Mouse (Mus musculus) cerebellum, adult 2 months (tissue): Measurements from ENCODE around the gene Stat5b. TPM values are rescaled to one million over a fixed set of nuclear protein-coding genes. Genes with fewer than 3 reads are reported as not detected.
A peak's percentile ranks its signal among the peaks of the same experiment; 100 is the strongest.

Experiments used
- DNase-seq, 2 experiments: peaks; one replicate each; pipeline ENCODE4 v3.0.0; 2021
- H3K27ac ChIP-seq: fragments of 200-500 bp; 2 replicates; pipeline ENCODE4 v1.5.1; 2012; ENCODE audit warnings: low read length, control low read depth, inconsistent platforms; ENCODE audit not compliant: insufficient read depth
- H3K27me3 ChIP-seq: fragments of 200-500 bp; 2 replicates; pipeline ENCODE4 v1.6.1; 2012; ENCODE audit warnings: inconsistent platforms, mild to moderate bottlenecking, low read length, moderate library complexity; ENCODE audit not compliant: control insufficient read depth, insufficient read depth
- H3K4me1 ChIP-seq: fragments of 200-500 bp; 2 replicates; pipeline ENCODE4 v1.6.1; 2011; ENCODE audit warnings: low read length; ENCODE audit not compliant: control insufficient read depth, insufficient read depth
- H3K4me3 ChIP-seq: fragments of 200-500 bp; replicated peaks from 2 replicates; pipeline ENCODE3; 2011; ENCODE audit warnings: mild to moderate bottlenecking, low read depth, low read length, control low read depth; ENCODE audit not compliant: insufficient read depth
- CTCF ChIP-seq: fragments of 200-500 bp; IDR thresholded peaks from 2 replicates; pipeline ENCODE4 v1.5.1; 2011; ENCODE audit warnings: low read depth, mild to moderate bottlenecking, control low read depth, low read length, moderate library complexity, borderline replicate concordance; ENCODE audit not compliant: insufficient read depth
- POLR2A ChIP-seq: fragments of 200-500 bp; IDR thresholded peaks from 2 replicates; pipeline ENCODE4 v1.6.1; 2011; ENCODE audit warnings: low read length, control low read depth, borderline replicate concordance; ENCODE audit not compliant: insufficient read depth
- WGBS: fragments of 180-500 bp; shearing (Covaris S2); methylation state at CpG from one replicate; pipeline ENCODE4 v1.1.7; 2018; 5-methylcytosine and 5-hydroxymethylcytosine counted together
- polyA plus RNA-seq: library from polyadenylated mRNA; depleted of rRNA; stranded (reverse); fragments of >200 nt; gene quantifications from 2 replicates; pipeline ENCODE4 v1.2.3, GENCODE M21; 2012; rRNA removed

The Stat5b gene
- polyA plus RNA-seq: 33.6 and 37.5 TPM in 2 replicates

GRCm38 (mm10) chr11:100850038-100850777 is at the start of gene Stat5b:
Gene Stat5b (minus strand): TSS chr11:100850724.
- H3K27ac ChIP-seq: peak within 1 kb of the TSS; percentile 57
- H3K4me3 ChIP-seq: peak within 1 kb of the TSS; percentile 56
- peak; percentile 76 to 83 for DNase-seq
- H3K27me3 ChIP-seq: no peaks in the 10 kb centered on the region
- peaks cover 8% of the 10 kb centered on the region for H3K4me1 ChIP-seq
- WGBS: 1% methylated on average over 103 of the region's 104 CpGs
- TF ChIP-seq CTCF: no peak
- peak; percentile 65 for TF ChIP-seq POLR2A

DNA sequence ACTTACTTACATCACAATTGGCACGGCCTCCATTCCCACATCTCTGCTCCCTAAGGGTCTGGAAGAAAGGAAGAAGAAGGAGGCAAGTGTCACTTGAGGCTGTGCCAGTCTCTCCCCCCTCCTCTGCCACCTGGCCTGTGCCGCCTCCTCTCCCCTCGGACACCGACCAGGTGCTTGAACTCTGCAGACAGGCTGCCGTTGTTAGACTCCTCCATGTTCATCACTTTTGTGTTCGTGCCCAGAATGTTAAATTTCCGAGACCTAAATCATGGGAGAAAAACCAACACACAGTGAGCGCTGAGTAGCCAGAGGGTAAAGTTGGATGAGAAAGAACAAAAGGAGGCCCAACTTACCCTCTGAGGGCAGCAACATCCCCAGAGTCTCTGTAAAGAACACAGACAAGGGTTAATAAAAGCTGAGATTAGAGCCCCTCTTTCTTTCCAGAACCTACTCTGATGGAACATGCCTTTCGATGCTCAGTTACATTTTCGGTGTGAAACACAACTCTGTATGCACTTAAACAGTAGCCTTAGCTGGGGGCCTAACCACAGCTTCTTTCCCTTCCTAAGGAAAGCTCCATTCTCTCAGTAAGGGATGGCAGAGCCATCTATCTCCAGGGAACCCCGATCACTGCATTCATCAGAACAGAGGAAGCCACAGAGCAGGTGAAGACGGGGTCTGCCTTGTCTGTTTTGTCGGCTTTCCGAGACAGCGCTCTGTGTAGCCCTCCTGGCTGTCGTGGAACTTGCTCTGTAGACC is 48.1 kb upstream of the Stat5b start:
- Histone ChIP-seq H3K4me1 (peaks cover 3% of the 10 kb centered on the region), H3K4me3 (no peak overlapping the region), H3K27me3 (no peaks in the 10 kb centered on the region), H3K27ac (no peak overlapping the region)
- 65% methylated on average over 16 of the region's 16 CpGs for WGBS
- DNase-seq: no peak
- TF ChIP-seq CTCF (no peak), POLR2A (no peak)

DNA sequence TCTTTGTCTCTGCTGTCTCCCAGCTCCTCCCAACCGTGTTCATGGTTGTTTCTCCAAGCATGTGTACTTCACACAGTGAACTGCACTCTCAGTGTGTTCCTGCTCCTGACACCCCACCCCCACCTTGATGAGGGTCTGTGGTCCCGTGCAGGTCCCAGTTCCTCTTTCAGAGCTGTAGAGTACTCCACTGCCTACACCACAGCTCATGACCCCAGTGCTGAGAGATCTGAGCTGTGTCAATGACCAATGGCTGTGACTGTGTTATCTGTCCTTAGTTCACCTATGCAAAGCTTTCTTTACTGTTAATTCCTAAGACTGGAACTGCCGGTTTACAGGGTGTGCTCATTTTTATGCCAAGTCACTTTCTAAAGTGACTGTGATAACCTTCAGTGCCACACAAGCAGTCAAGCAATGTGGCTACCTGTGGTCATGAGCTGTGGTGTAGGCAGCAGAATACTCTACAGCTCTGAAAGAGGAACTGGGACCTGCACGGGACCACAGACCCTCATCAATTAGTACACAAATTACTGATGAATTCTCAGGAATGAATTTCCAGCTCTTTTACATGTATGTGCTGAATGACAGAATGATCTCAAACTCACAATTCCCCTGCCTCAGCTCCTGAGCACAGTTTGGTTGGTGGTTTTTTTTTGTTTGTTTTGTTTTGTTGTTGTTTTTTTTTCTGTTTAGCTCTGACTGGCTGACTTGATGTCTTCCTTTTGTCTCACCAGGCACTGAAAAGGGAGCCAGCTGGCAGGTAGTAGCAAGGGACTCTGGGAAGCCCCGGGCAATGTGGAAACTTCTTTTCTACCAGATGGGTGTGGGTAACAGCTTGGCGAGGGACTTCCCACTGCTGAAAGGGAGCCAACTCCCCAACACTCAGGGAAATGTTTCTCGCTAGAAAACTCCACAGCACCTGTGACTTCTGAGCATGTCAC is 47.0 kb upstream of the Stat5b start:
- Histone ChIP-seq H3K27me3 (no peaks in the 10 kb centered on the region), H3K4me3 (no peak overlapping the region), H3K27ac (no peak overlapping the region), H3K4me1 (peaks cover 3% of the 10 kb centered on the region)
- WGBS: 41% methylated on average over 7 of the region's 7 CpGs
- DNase-seq: peak; percentile 63 to 81
- no peak for TF ChIP-seq POLR2A

DNA sequence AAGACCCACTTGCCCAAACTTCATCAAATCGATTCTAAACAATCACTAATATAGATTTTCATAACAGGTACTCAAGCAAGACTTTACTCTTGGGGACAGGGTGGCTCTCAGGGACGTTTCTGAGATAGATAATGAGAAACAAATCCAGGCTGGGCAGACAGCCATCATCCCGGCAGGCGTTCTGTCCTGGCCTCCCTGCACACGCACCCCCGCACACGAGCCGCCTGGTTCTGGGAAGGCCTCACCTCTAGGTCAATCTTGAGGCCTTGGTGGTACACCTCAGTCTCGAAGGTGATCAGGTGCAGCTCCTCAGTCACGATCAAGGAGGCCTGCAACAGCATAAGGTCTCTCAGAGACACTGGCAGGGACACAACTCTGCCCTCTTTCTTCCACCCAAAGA is 45.6 kb upstream of the Stat5b start:
- DNase-seq: peak; percentile 57
- Histone ChIP-seq H3K27ac (no peak overlapping the region), H3K27me3 (no peaks in the 10 kb centered on the region), H3K4me3 (no peak overlapping the region), H3K4me1 (peaks cover 6% of the 10 kb centered on the region)
- TF ChIP-seq POLR2A: no peak
- no peak for TF ChIP-seq CTCF
- 15% methylated on average over 10 of the region's 10 CpGs for WGBS

GRCm38 (mm10) chr11:100894146-100894918 is 43.8 kb upstream of the Stat5b start:
- Histone ChIP-seq H3K4me3 (no peak overlapping the region), H3K4me1 (peaks cover 8% of the 10 kb centered on the region), H3K27me3 (no peaks in the 10 kb centered on the region), H3K27ac (no peak overlapping the region)
- DNase-seq: no peak
- no peak for TF ChIP-seq POLR2A
- no peak for TF ChIP-seq CTCF
- 64% methylated on average over 9 of the region's 9 CpGs for WGBS

DNA sequence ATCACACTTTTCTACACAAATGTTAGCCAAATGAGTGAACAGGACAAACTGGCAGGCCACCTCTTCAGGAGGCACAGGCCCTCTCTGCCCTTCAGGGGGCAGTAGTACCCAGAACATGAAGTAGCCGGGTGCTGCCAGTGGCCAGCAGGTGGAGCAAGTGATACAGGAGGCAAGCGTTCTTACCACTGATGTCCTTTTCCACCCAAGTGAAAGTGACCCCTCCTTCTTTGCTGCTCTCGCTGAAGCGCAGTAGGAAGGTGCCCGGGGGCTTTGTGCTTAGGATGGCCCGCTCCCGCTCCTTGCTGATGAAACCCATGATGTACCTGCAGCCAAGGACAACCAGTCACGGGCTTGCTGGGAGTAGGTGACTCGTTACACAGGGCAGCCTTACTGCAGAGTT is 43.0 kb upstream of the Stat5b start:
- WGBS: 22% methylated on average over 9 of the region's 9 CpGs
- no peak overlapping the region for H3K27ac ChIP-seq
- H3K4me1 ChIP-seq: peaks cover 8% of the 10 kb centered on the region
- DNase-seq: peak; percentile 84 to 87
- no peaks in the 10 kb centered on the region for H3K27me3 ChIP-seq
- no peak overlapping the region for H3K4me3 ChIP-seq
- no peak for TF ChIP-seq POLR2A
- peak; percentile 100 for TF ChIP-seq CTCF

DNA sequence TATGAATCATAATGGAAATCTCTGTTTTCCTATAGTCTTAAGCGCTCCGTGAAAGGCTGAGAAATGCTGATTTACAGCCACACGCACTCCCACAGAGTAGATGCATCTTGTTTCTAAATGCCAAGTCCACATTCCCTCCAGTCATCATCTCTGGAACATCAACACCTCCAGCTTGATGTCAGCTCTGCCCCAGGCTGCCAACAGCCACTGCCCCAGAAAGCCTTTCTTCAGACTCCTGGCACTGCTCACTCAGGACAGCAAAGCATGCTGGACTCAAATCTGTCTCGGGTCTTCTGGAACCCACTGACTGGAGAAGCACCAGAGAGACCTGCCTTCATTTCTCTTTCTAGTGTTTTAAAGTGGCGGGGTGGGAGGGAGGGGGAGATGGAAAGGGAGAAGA is 41.9 kb upstream of the Stat5b start:
- DNase-seq: no peak
- H3K4me1 ChIP-seq: peaks cover 8% of the 10 kb centered on the region
- WGBS: 75% methylated on average over 5 of the region's 5 CpGs
- no peak overlapping the region for H3K4me3 ChIP-seq
- no peak overlapping the region for H3K27ac ChIP-seq
- no peak for TF ChIP-seq POLR2A
- TF ChIP-seq CTCF: no peak
- no peaks in the 10 kb centered on the region for H3K27me3 ChIP-seq
